Mouse (Mus musculus): ENCODE data around the gene H2al1k. TPM values are rescaled to one million over a fixed set of nuclear protein-coding genes. Genes with fewer than 3 reads are reported as not detected.
"Not testable (repeated sequence)": the region's sequence is repeated elsewhere in the genome, so short reads cannot be mapped to it uniquely, and the experiment has no call there.

H2al1k gene
- total and polyA plus RNA-seq, 2 experiments from 2014 or later, result not detected

- DNase-seq (ENCODE audit: low spot score); H3K9me3 ChIP-seq (replicated peaks; ENCODE audit: control insufficient read depth, low read length); H3K27me3 ChIP-seq (ENCODE audit: control insufficient read depth, insufficient read depth, low read length); H3K4me1 ChIP-seq (ENCODE audit: control insufficient read depth, insufficient read depth); H3K4me3 ChIP-seq (ENCODE audit: low read depth, low read length); H3K4me2 ChIP-seq (ENCODE audit: low read depth, low read length); H3K36me3 ChIP-seq (replicated peaks; ENCODE audit: control insufficient read depth, insufficient read depth, low read length); ATAC-seq (ENCODE audit: insufficient read depth, low read depth); H3K27ac ChIP-seq (ENCODE audit: low read depth); H3K9ac ChIP-seq (replicated peaks; ENCODE audit: low read depth, low read length): not testable (repeated sequence)
- peak; percentile 16; the same call in 1 of the 2 replicates for TF ChIP-seq CTCF (IDR thresholded peaks at IDR 0.05; ENCODE audit: low read depth)
- WGBS, result 46% methylated on average over 2 of the region's 2 CpGs
Observed at GRCm38 (mm10) chrX:9333035-9333434, 17.4 kb upstream of the H2al1k start.

GRCm38 (mm10) chrX:9334996-9335395 is 15.4 kb upstream of the H2al1k start:
- not testable (repeated sequence) for H3K9ac ChIP-seq (replicated peaks; ENCODE audit: low read depth, low read length); H3K27me3 ChIP-seq (ENCODE audit: control insufficient read depth, insufficient read depth, low read length); H3K27ac ChIP-seq (ENCODE audit: low read depth); H3K9me3 ChIP-seq (replicated peaks; ENCODE audit: control insufficient read depth, low read length); H3K4me3 ChIP-seq (ENCODE audit: low read depth, low read length); H3K4me1 ChIP-seq (ENCODE audit: control insufficient read depth, insufficient read depth); H3K4me2 ChIP-seq (ENCODE audit: low read depth, low read length); DNase-seq (ENCODE audit: low spot score); ATAC-seq (ENCODE audit: insufficient read depth, low read depth); H3K36me3 ChIP-seq (replicated peaks; ENCODE audit: control insufficient read depth, insufficient read depth, low read length)
- WGBS, result 74% methylated on average over 1 of the region's 1 CpGs

DNA sequence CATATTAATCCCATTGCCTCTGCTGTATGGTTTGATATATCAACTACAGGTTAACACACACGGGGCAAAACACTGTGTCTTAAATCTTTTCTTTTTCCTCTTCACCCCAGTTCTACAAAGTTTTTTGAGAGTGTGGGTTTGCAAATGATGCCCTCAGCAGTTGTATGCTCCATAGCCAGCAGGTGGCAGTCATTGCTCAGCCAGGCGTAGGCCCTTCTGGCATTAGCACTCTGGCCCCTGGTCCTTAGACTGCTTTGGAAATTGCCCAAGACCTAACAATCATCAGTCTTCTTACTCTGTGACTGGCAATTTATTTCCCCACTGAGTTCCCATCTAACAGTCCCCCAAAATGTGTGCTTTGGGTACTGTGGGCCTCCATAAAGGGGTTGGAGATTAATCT is 23.6 kb downstream of the H2al1k start:
- not testable (repeated sequence) for DNase-seq (ENCODE audit: low spot score); H3K27ac ChIP-seq (ENCODE audit: low read depth); H3K4me1 ChIP-seq (ENCODE audit: control insufficient read depth, insufficient read depth); H3K4me3 ChIP-seq (ENCODE audit: low read depth, low read length); ATAC-seq (ENCODE audit: insufficient read depth, low read depth); H3K9ac ChIP-seq (replicated peaks; ENCODE audit: low read depth, low read length); H3K36me3 ChIP-seq (replicated peaks; ENCODE audit: control insufficient read depth, insufficient read depth, low read length); H3K4me2 ChIP-seq (ENCODE audit: low read depth, low read length); H3K27me3 ChIP-seq (ENCODE audit: control insufficient read depth, insufficient read depth, low read length); H3K9me3 ChIP-seq (replicated peaks; ENCODE audit: control insufficient read depth, low read length)
- peak; percentile 44 for TF ChIP-seq CTCF (IDR thresholded peaks at IDR 0.05; ENCODE audit: low read depth)
- WGBS, result 30% methylated on average over 2 of the region's 2 CpGs

- not testable (repeated sequence) for H3K4me1 ChIP-seq (ENCODE audit: control insufficient read depth, insufficient read depth); H3K27ac ChIP-seq (ENCODE audit: low read depth); H3K4me3 ChIP-seq (ENCODE audit: low read depth, low read length); DNase-seq (ENCODE audit: low spot score); H3K4me2 ChIP-seq (ENCODE audit: low read depth, low read length); H3K9ac ChIP-seq (replicated peaks; ENCODE audit: low read depth, low read length); H3K36me3 ChIP-seq (replicated peaks; ENCODE audit: control insufficient read depth, insufficient read depth, low read length); H3K27me3 ChIP-seq (ENCODE audit: control insufficient read depth, insufficient read depth, low read length); H3K9me3 ChIP-seq (replicated peaks; ENCODE audit: control insufficient read depth, low read length); ATAC-seq (ENCODE audit: insufficient read depth, low read depth)
Observed at GRCm38 (mm10) chrX:9375927-9376326, 25.5 kb downstream of the H2al1k start.

Other genes starting within 250 kb of the H2al1k start
- gene 4930402K13Rik, start 246.1 kb upstream of the H2al1k start, total RNA-seq (2014; rRNA removed; ENCODE audit: low replicate concordance), result not detected in 2 replicates
- gene 4930402K13Rik, start 246.1 kb upstream of the H2al1k start, polyA plus RNA-seq (2015; fragmentation: Nextera tagmentation; extraction: Ambion mirVana), result not detected in 2 replicates
- 5.2 and 6.1 TPM in 2 replicates for gene Lancl3, start 150.7 kb upstream of the H2al1k start, total RNA-seq (2014; rRNA removed; ENCODE audit: low replicate concordance)
- gene Lancl3, start 150.7 kb upstream of the H2al1k start, polyA plus RNA-seq (2015; fragmentation: Nextera tagmentation; extraction: Ambion mirVana), result 1.5 and 2.0 TPM in 2 replicates
- gene Gm14862, start 93.7 kb upstream of the H2al1k start, total RNA-seq (2014; rRNA removed; ENCODE audit: low replicate concordance), result not detected in 2 replicates
- gene Gm14862, start 93.7 kb upstream of the H2al1k start, polyA plus RNA-seq (2015; fragmentation: Nextera tagmentation; extraction: Ambion mirVana), result not detected in 2 replicates
- 4.0 and 5.6 TPM in 2 replicates for gene Xk, start 77.9 kb upstream of the H2al1k start, total RNA-seq (2014; rRNA removed; ENCODE audit: low replicate concordance)
- gene Xk, start 77.9 kb upstream of the H2al1k start, polyA plus RNA-seq (2015; fragmentation: Nextera tagmentation; extraction: Ambion mirVana), result 1.6 and 1.8 TPM in 2 replicates
- gene H2al1m, start 66.9 kb upstream of the H2al1k start, total RNA-seq (2014; rRNA removed; ENCODE audit: low replicate concordance), result not detected in 2 replicates
- not detected in 2 replicates for gene H2al1m, start 66.9 kb upstream of the H2al1k start, polyA plus RNA-seq (2015; fragmentation: Nextera tagmentation; extraction: Ambion mirVana)
- 0.54 and 1.4 TPM in 2 replicates for gene Cybb, start 137.1 kb downstream of the H2al1k start, total RNA-seq (2014; rRNA removed; ENCODE audit: low replicate concordance)
- gene Cybb, start 137.1 kb downstream of the H2al1k start, polyA plus RNA-seq (2015; fragmentation: Nextera tagmentation; extraction: Ambion mirVana), result 1.6 and 1.7 TPM in 2 replicates
- gene H2al1o, start 221.8 kb downstream of the H2al1k start, total RNA-seq (2014; rRNA removed; ENCODE audit: low replicate concordance), result not detected in 2 replicates
- not detected in 2 replicates for gene H2al1o, start 221.8 kb downstream of the H2al1k start, polyA plus RNA-seq (2015; fragmentation: Nextera tagmentation; extraction: Ambion mirVana)